Mouse (Mus musculus): ENCODE measurements at regions not wholly inside any gene's neighbourhood (a gene's known extent, or its start where the extent isn't known, plus 50 kb on each side); places are given as distances from the start of the nearest gene placed in this dataset.

- Histone ChIP-seq H3K4me1 (ENCODE audit: control insufficient read depth, insufficient read depth, low read length) (no peaks in the 10 kb centered on the region), H3K4me3 (replicated peaks; ENCODE audit: extremely low read depth, low read depth, low read length) (no peak overlapping the region)
- no peak for TF ChIP-seq CTCF (IDR thresholded peaks at IDR 0.05; ENCODE audit: insufficient read depth, low read length)
- TF ChIP-seq POLR2A (IDR thresholded peaks at IDR 0.05; ENCODE audit: borderline replicate concordance, extremely low read depth, low read depth, low read length): no peak
- DNase-seq: no peak
- WGBS: 29% methylated on average over 5 of the region's 5 CpGs
Measured at GRCm38 (mm10) chr3:35027898-35028297, 377.7 kb downstream of the Sox2 start.

- 83% methylated on average over 8 of the region's 8 CpGs for WGBS
- no peaks in the 10 kb centered on the region for H3K4me1 ChIP-seq (ENCODE audit: control insufficient read depth, insufficient read depth, low read length)
- H3K4me3 ChIP-seq (replicated peaks; ENCODE audit: extremely low read depth, low read depth, low read length): no peak overlapping the region
- TF ChIP-seq CTCF (IDR thresholded peaks at IDR 0.05; ENCODE audit: insufficient read depth, low read length) (no peak), POLR2A (IDR thresholded peaks at IDR 0.05; ENCODE audit: borderline replicate concordance, extremely low read depth, low read depth, low read length) (no peak)
- no peak for DNase-seq
Measured at GRCm38 (mm10) chr3:35029924-35030323, 379.7 kb downstream of the Sox2 start.

- Histone ChIP-seq H3K4me1 (ENCODE audit: control insufficient read depth, insufficient read depth, low read length) (no peaks in the 10 kb centered on the region), H3K4me3 (replicated peaks; ENCODE audit: extremely low read depth, low read depth, low read length) (no peak overlapping the region)
- TF ChIP-seq CTCF (IDR thresholded peaks at IDR 0.05; ENCODE audit: insufficient read depth, low read length): no peak
- TF ChIP-seq POLR2A (IDR thresholded peaks at IDR 0.05; ENCODE audit: borderline replicate concordance, extremely low read depth, low read depth, low read length): no peak
- WGBS: 79% methylated on average over 8 of the region's 8 CpGs
- DNase-seq: no peak
Measured at GRCm38 (mm10) chr3:35033587-35033986, 383.4 kb downstream of the Sox2 start.

- TF ChIP-seq POLR2A (IDR thresholded peaks at IDR 0.05; ENCODE audit: borderline replicate concordance, extremely low read depth, low read depth, low read length) (no peak), CTCF (IDR thresholded peaks at IDR 0.05; ENCODE audit: insufficient read depth, low read length) (no peak)
- Histone ChIP-seq H3K4me3 (replicated peaks; ENCODE audit: extremely low read depth, low read depth, low read length) (no peak overlapping the region), H3K4me1 (ENCODE audit: control insufficient read depth, insufficient read depth, low read length) (no peaks in the 10 kb centered on the region)
- no peak for DNase-seq
- 71% methylated on average over 7 of the region's 7 CpGs for WGBS
Measured at GRCm38 (mm10) chr3:35035234-35035633, 385.0 kb downstream of the Sox2 start.

- TF ChIP-seq POLR2A (IDR thresholded peaks at IDR 0.05; ENCODE audit: borderline replicate concordance, extremely low read depth, low read depth, low read length): no peak
- no peak for TF ChIP-seq CTCF (IDR thresholded peaks at IDR 0.05; ENCODE audit: insufficient read depth, low read length)
- 69% methylated on average over 2 of the region's 2 CpGs for WGBS
- Histone ChIP-seq H3K4me1 (ENCODE audit: control insufficient read depth, insufficient read depth, low read length) (no peaks in the 10 kb centered on the region), H3K4me3 (replicated peaks; ENCODE audit: extremely low read depth, low read depth, low read length) (no peak overlapping the region)
- no peak for DNase-seq
Measured at GRCm38 (mm10) chr3:35043705-35044104, 393.5 kb downstream of the Sox2 start.

GRCm38 (mm10) chr3:35059438-35059837 lies 409.2 kb downstream of the Sox2 start:
- DNase-seq: no peak
- no peak for TF ChIP-seq CTCF (IDR thresholded peaks at IDR 0.05; ENCODE audit: insufficient read depth, low read length)
- TF ChIP-seq POLR2A (IDR thresholded peaks at IDR 0.05; ENCODE audit: borderline replicate concordance, extremely low read depth, low read depth, low read length): no peak
- 44% methylated on average over 4 of the region's 4 CpGs for WGBS
- Histone ChIP-seq H3K4me3 (replicated peaks; ENCODE audit: extremely low read depth, low read depth, low read length) (no peak overlapping the region), H3K4me1 (ENCODE audit: control insufficient read depth, insufficient read depth, low read length) (no peaks in the 10 kb centered on the region)

GRCm38 (mm10) chr3:35060042-35060441 lies 409.8 kb downstream of the Sox2 start:
- H3K4me1 ChIP-seq (ENCODE audit: control insufficient read depth, insufficient read depth, low read length): no peaks in the 10 kb centered on the region
- TF ChIP-seq CTCF (IDR thresholded peaks at IDR 0.05; ENCODE audit: insufficient read depth, low read length) (no peak), POLR2A (IDR thresholded peaks at IDR 0.05; ENCODE audit: borderline replicate concordance, extremely low read depth, low read depth, low read length) (no peak)
- WGBS: 21% methylated on average over 10 of the region's 10 CpGs
- DNase-seq: no peak
- H3K4me3 ChIP-seq (replicated peaks; ENCODE audit: extremely low read depth, low read depth, low read length): no peak overlapping the region

- no peak for DNase-seq
- WGBS: 46% methylated on average over 9 of the region's 9 CpGs
Measured at GRCm38 (mm10) chr3:35066824-35067223, 416.6 kb downstream of the Sox2 start.

GRCm38 (mm10) chr3:35068586-35068985 lies 418.4 kb downstream of the Sox2 start:
- 79% methylated on average over 8 of the region's 8 CpGs for WGBS

More at GRCm38 (mm10) chr3:35066824-35067223, 416.6 kb downstream of the Sox2 start:
- Histone ChIP-seq H3K4me3 (replicated peaks; ENCODE audit: extremely low read depth, low read depth, low read length) (no peak overlapping the region), H3K4me1 (ENCODE audit: control insufficient read depth, insufficient read depth, low read length) (no peaks in the 10 kb centered on the region)
- TF ChIP-seq CTCF (IDR thresholded peaks at IDR 0.05; ENCODE audit: insufficient read depth, low read length): no peak

GRCm38 (mm10) chr3:35071046-35071445 lies 420.8 kb downstream of the Sox2 start:
- WGBS: 68% methylated on average over 2 of the region's 2 CpGs
- no peaks in the 10 kb centered on the region for H3K4me1 ChIP-seq (ENCODE audit: control insufficient read depth, insufficient read depth, low read length)
- no peak overlapping the region for H3K4me3 ChIP-seq (replicated peaks; ENCODE audit: extremely low read depth, low read depth, low read length)
- no peak for DNase-seq
- TF ChIP-seq POLR2A (IDR thresholded peaks at IDR 0.05; ENCODE audit: borderline replicate concordance, extremely low read depth, low read depth, low read length) (no peak), CTCF (IDR thresholded peaks at IDR 0.05; ENCODE audit: insufficient read depth, low read length) (no peak)

More at GRCm38 (mm10) chr3:35068586-35068985, 418.4 kb downstream of the Sox2 start:
- DNase-seq: no peak
- no peaks in the 10 kb centered on the region for H3K4me1 ChIP-seq (ENCODE audit: control insufficient read depth, insufficient read depth, low read length)
- no peak for TF ChIP-seq POLR2A (IDR thresholded peaks at IDR 0.05; ENCODE audit: borderline replicate concordance, extremely low read depth, low read depth, low read length)
- TF ChIP-seq CTCF (IDR thresholded peaks at IDR 0.05; ENCODE audit: insufficient read depth, low read length): no peak
- no peak overlapping the region for H3K4me3 ChIP-seq (replicated peaks; ENCODE audit: extremely low read depth, low read depth, low read length)
